Mouse (Mus musculus) small intestine, adult 2 months (tissue): Measurements from ENCODE around the gene Mapk14.

ENCODE experiments used
- CTCF ChIP-seq: fragments of 200-500 bp; IDR thresholded peaks from 2 replicates; pipeline ENCODE4 v1.5.1; 2012; ENCODE audit warnings: low read depth, mild to moderate bottlenecking, control low read depth, inconsistent platforms, low read length, moderate library complexity, mixed read lengths; ENCODE audit not compliant: insufficient replicate concordance, insufficient read length; ENCODE audit errors: extremely low read depth
- POLR2A ChIP-seq: fragments of 200-500 bp; IDR thresholded peaks from 2 replicates; pipeline ENCODE4 v1.6.1; 2012; ENCODE audit warnings: low read depth, mild to moderate bottlenecking, control low read depth, inconsistent platforms, low read length, moderate library complexity

- TF ChIP-seq POLR2A (no peak), CTCF (no peak)
Observed at GRCm38 (mm10) chr17:28736486-28736885, 45.4 kb downstream of the Mapk14 start.
